Mouse (Mus musculus): ENCODE measurements around the gene Frmpd2. TPM values are rescaled to one million over a fixed set of nuclear protein-coding genes. Genes with fewer than 3 reads are reported as not detected.

Gene Frmpd2
- polyA plus RNA-seq, 1 experiment: 0.13 TPM

DNA sequence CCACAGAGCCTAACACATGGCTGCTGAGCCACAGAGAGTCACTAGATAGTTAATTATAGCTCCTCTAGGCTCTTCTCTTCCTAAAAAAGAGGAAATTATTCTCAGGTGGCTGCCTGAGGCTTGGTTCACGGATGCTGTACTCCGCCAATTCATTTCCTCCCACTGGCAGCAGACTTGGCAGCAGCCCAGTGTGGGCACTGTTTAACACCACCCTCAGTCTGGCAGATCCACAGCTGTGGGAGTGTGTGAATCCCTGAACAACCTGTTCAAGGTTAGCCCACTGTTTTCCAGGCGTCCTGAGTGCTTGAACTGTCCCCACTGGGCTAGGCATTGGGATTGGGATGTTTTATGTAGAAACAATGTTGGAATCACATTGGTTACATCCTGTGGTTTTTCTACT, 50.0 kb downstream of the Frmpd2 start:
- no peak overlapping the region for H3K4me3 ChIP-seq (ENCODE audit: control insufficient read depth, insufficient read depth, low read length)
- WGBS: 6% methylated on average over 3 of the region's 3 CpGs
- H3K27ac ChIP-seq (ENCODE audit: control insufficient read depth, insufficient read depth, low read length): no peak overlapping the region
- TF ChIP-seq CTCF (IDR thresholded peaks at IDR 0.05; ENCODE audit: borderline replicate concordance, control insufficient read depth, extremely low read depth, insufficient read depth, low read length, poor library complexity): no peak
- no peak for TF ChIP-seq POLR2A (IDR thresholded peaks at IDR 0.05; ENCODE audit: control insufficient read depth, extremely low read depth, insufficient read depth, low read length, poor library complexity)
- H3K36me3 ChIP-seq (ENCODE audit: control insufficient read depth, insufficient read depth, low read length): no peaks in the 10 kb centered on the region
- no peaks in the 10 kb centered on the region for H3K4me1 ChIP-seq (replicated peaks; ENCODE audit: control insufficient read depth, insufficient read depth, low read length)
- no peaks in the 10 kb centered on the region for H3K27me3 ChIP-seq (ENCODE audit: control insufficient read depth, insufficient read depth, low read length)
- no peak for DNase-seq

DNA sequence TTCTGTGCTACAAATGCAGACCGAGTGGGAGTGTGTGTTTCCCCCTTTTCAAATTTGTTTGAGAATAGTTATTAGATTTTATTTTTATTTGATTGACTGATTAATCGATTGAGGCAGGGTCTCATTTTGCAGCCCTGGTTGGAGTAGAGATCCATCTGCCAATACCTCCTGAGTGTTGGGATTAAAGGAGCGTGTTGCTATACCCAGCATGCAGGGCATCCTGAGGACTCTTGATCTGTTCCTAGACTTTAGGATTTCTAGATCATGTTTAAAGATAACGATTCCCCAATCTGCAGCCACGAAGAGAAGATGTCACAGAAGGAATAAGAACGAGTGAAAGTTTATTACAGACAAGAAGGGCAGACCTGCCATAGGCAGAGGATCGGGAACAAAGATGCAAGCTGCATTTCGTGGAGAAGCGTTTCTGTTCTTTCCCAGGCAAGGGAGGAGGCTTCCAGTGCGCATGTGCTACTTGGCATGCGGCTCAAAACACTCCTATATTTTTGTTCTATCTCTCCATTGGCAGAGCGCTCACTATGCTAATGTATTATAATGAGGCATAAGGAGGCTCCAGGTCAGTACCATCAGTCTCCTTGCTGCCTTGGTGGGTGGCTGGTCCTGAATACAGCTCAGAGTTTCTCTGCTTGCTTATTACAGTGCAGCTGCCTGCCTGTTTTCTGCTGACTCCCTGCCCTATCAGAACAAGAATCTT, 53.9 kb downstream of the Frmpd2 start:
- DNase-seq: no peak
- Histone ChIP-seq H3K4me1 (replicated peaks; ENCODE audit: control insufficient read depth, insufficient read depth, low read length) (no peaks in the 10 kb centered on the region), H3K4me3 (ENCODE audit: control insufficient read depth, insufficient read depth, low read length) (no peak overlapping the region), H3K27me3 (ENCODE audit: control insufficient read depth, insufficient read depth, low read length) (no peaks in the 10 kb centered on the region), H3K36me3 (ENCODE audit: control insufficient read depth, insufficient read depth, low read length) (no peaks in the 10 kb centered on the region), H3K27ac (ENCODE audit: control insufficient read depth, insufficient read depth, low read length) (no peak overlapping the region)
- WGBS: 79% methylated on average over 12 of the region's 12 CpGs
- TF ChIP-seq POLR2A (IDR thresholded peaks at IDR 0.05; ENCODE audit: control insufficient read depth, extremely low read depth, insufficient read depth, low read length, poor library complexity) (no peak), CTCF (IDR thresholded peaks at IDR 0.05; ENCODE audit: borderline replicate concordance, control insufficient read depth, extremely low read depth, insufficient read depth, low read length, poor library complexity) (no peak)

DNA sequence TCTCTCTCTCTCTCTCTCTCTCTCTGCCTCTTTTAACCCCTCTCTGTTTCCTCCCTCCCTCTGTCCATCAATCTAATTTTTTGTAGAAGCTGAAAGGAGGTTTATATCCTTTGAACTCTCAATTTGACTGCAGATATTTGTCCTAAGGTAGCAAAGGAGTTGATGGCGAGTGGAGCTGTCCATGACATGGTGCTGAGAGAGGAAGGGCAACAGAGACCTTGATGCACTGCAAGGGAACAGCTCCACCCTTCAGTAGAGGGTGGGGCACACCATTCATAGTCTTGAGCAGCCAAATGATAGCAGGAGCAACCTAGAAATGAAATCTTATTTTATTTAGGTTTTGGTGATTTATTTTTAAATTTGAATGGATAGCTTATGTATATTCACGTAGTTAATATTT, 55.1 kb downstream of the Frmpd2 start:
- H3K4me1 ChIP-seq (replicated peaks; ENCODE audit: control insufficient read depth, insufficient read depth, low read length): no peaks in the 10 kb centered on the region
- no peak for DNase-seq
- WGBS: 67% methylated on average over 2 of the region's 2 CpGs
- TF ChIP-seq POLR2A (IDR thresholded peaks at IDR 0.05; ENCODE audit: control insufficient read depth, extremely low read depth, insufficient read depth, low read length, poor library complexity) (no peak), CTCF (IDR thresholded peaks at IDR 0.05; ENCODE audit: borderline replicate concordance, control insufficient read depth, extremely low read depth, insufficient read depth, low read length, poor library complexity) (no peak)
- no peak overlapping the region for H3K4me3 ChIP-seq (ENCODE audit: control insufficient read depth, insufficient read depth, low read length)
- H3K27me3 ChIP-seq (ENCODE audit: control insufficient read depth, insufficient read depth, low read length): no peaks in the 10 kb centered on the region
- no peak overlapping the region for H3K27ac ChIP-seq (ENCODE audit: control insufficient read depth, insufficient read depth, low read length)
- no peaks in the 10 kb centered on the region for H3K36me3 ChIP-seq (ENCODE audit: control insufficient read depth, insufficient read depth, low read length)

DNA sequence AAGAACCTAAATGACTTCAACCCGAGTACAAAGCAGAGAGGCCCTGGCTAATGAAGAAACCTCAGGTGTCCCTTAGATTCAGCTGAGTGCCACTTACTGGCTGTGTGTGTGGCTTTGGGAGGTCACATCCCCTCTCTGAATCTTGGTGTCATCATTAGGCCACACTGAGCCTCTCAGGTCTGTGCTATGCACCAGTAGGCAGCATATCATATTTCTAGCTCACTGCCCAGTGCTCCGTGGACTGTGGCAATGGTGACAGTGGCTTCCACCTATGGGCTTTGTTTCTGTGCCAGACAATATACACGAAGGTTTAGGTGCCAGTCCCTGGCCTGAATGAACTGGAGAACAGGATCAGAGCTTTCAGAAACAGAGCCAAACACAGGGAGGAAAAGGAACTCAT, 56.4 kb downstream of the Frmpd2 start:
- H3K27me3 ChIP-seq (ENCODE audit: control insufficient read depth, insufficient read depth, low read length): no peaks in the 10 kb centered on the region
- WGBS: 69% methylated on average over 3 of the region's 3 CpGs
- TF ChIP-seq CTCF (IDR thresholded peaks at IDR 0.05; ENCODE audit: borderline replicate concordance, control insufficient read depth, extremely low read depth, insufficient read depth, low read length, poor library complexity) (no peak), POLR2A (IDR thresholded peaks at IDR 0.05; ENCODE audit: control insufficient read depth, extremely low read depth, insufficient read depth, low read length, poor library complexity) (no peak)
- no peak overlapping the region for H3K27ac ChIP-seq (ENCODE audit: control insufficient read depth, insufficient read depth, low read length)
- no peaks in the 10 kb centered on the region for H3K4me1 ChIP-seq (replicated peaks; ENCODE audit: control insufficient read depth, insufficient read depth, low read length)
- no peak overlapping the region for H3K4me3 ChIP-seq (ENCODE audit: control insufficient read depth, insufficient read depth, low read length)
- no peak for DNase-seq
- no peaks in the 10 kb centered on the region for H3K36me3 ChIP-seq (ENCODE audit: control insufficient read depth, insufficient read depth, low read length)

DNA sequence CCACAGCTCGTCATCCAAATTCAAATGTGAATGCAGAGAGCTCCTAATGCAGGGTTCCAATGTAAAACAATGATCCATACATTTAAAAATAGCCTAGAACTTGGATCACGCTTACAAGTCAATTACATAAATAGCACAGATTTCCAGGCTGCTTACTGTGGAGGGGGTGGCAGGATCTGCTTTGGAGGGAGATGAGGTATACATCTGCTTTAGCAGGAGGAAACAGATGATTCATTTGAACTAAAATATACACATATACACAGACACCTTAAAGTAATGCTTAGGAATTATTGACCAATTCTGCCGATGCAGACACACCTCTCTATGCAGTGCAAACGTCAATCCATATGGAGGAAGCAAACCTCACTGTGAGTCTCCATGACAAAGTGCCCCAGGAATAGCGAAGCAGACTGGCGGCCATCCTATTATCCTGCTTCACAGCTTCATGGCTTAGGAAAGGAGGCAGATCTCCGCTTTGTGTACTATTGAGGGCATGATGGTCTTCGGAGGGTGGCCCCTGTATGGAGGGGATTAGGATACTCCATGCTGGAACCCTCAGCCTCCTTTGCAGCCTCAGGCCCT, 59.9 kb downstream of the Frmpd2 start:
- no peaks in the 10 kb centered on the region for H3K4me1 ChIP-seq (replicated peaks; ENCODE audit: control insufficient read depth, insufficient read depth, low read length)
- no peak overlapping the region for H3K4me3 ChIP-seq (ENCODE audit: control insufficient read depth, insufficient read depth, low read length)
- no peaks in the 10 kb centered on the region for H3K27me3 ChIP-seq (ENCODE audit: control insufficient read depth, insufficient read depth, low read length)
- no peaks in the 10 kb centered on the region for H3K36me3 ChIP-seq (ENCODE audit: control insufficient read depth, insufficient read depth, low read length)
- TF ChIP-seq POLR2A (IDR thresholded peaks at IDR 0.05; ENCODE audit: control insufficient read depth, extremely low read depth, insufficient read depth, low read length, poor library complexity) (no peak), CTCF (IDR thresholded peaks at IDR 0.05; ENCODE audit: borderline replicate concordance, control insufficient read depth, extremely low read depth, insufficient read depth, low read length, poor library complexity) (no peak)
- no peak overlapping the region for H3K27ac ChIP-seq (ENCODE audit: control insufficient read depth, insufficient read depth, low read length)
- WGBS: 89% methylated on average over 8 of the region's 8 CpGs
- DNase-seq: no peak

DNA sequence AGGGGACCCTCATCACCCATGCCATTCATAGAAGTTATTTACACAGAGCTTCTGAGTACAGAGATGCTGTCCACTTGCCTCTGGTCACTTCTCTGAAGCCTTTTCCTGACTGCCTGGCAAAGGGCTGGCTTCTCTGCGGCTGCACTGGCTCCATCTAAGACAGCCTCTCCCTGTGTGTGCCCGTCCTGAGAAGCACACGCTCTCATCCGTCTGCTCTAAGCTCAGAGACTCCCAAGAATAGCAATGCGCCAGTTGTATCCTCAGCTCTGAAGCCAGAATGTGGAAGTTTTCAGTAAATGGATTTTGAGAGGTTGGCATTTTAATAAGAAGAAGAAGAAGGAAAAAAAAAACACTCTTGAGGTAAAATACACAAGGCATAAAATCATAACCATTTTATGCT, 61.3 kb downstream of the Frmpd2 start:
- TF ChIP-seq POLR2A (IDR thresholded peaks at IDR 0.05; ENCODE audit: control insufficient read depth, extremely low read depth, insufficient read depth, low read length, poor library complexity) (no peak), CTCF (IDR thresholded peaks at IDR 0.05; ENCODE audit: borderline replicate concordance, control insufficient read depth, extremely low read depth, insufficient read depth, low read length, poor library complexity) (no peak)
- Histone ChIP-seq H3K27me3 (ENCODE audit: control insufficient read depth, insufficient read depth, low read length) (no peaks in the 10 kb centered on the region), H3K4me3 (ENCODE audit: control insufficient read depth, insufficient read depth, low read length) (no peak overlapping the region), H3K27ac (ENCODE audit: control insufficient read depth, insufficient read depth, low read length) (no peak overlapping the region), H3K4me1 (replicated peaks; ENCODE audit: control insufficient read depth, insufficient read depth, low read length) (no peaks in the 10 kb centered on the region), H3K36me3 (ENCODE audit: control insufficient read depth, insufficient read depth, low read length) (no peaks in the 10 kb centered on the region)
- 91% methylated on average over 5 of the region's 5 CpGs for WGBS
- no peak for DNase-seq

Data from thymus, adult 2 months (tissue).